Comparison of ENCODE assay signal across 8 mouse cellular contexts in genomic region chr10:93165416-93166381, GRCm38 (mm10). TPM values are rescaled to one million over a fixed set of nuclear protein-coding genes. Genes with fewer than 3 reads are reported as not detected.
A peak's percentile ranks its signal among the peaks of the same experiment; 100 is the strongest.
DNase-seq lines count a peak whose midpoint lies in the region; ATAC-seq and TF ChIP-seq lines count a peak whose summit lies in the region.

No protein-coding gene starts in this region.

- 0 out of 2 replicates have a peak overlapping the region, but pooled peaks have one; percentile 12 for H3K27ac ChIP-seq in cerebellum, adult 2 months (ENCODE audit: insufficient read depth, low read length)
- H3K27ac ChIP-seq in limb, embryonic 10.5 days: peak overlapping the region; percentile 46; the same call in 1 of the 2 replicates
- 0 out of 2 replicates have a peak overlapping the region, but pooled peaks have one; percentile 46 for H3K27ac ChIP-seq in neural tube, embryonic 12.5 days

- H3K9ac ChIP-seq in neural tube, embryonic 12.5 days: 0 out of 2 replicates have a peak overlapping the region, but pooled peaks have one; percentile 9

- peaks cover 15% of the 10 kb centered on the region for H3K4me1 ChIP-seq in cerebellum, adult 2 months (ENCODE audit: control insufficient read depth, insufficient read depth, low read length)
- H3K4me1 ChIP-seq in erythroblast, embryonic 14.5 days (ENCODE audit: control insufficient read depth): peaks cover 62% of the 10 kb centered on the region
- H3K4me1 ChIP-seq in limb, embryonic 10.5 days: peaks cover 26% of the 10 kb centered on the region
- H3K4me1 ChIP-seq in neural tube, embryonic 12.5 days: peaks cover 33% of the 10 kb centered on the region

- no peak for TF ChIP-seq POLR2A in cerebellum, adult 2 months (IDR thresholded peaks at IDR 0.05; ENCODE audit: borderline replicate concordance, insufficient read depth, low read length)

- no peaks in the 10 kb centered on the region for H3K27me3 ChIP-seq in cerebellum, adult 2 months (ENCODE audit: control insufficient read depth, insufficient read depth, low read length)
- no peaks in the 10 kb centered on the region for H3K27me3 ChIP-seq in erythroblast, embryonic 14.5 days (ENCODE audit: control insufficient read depth)
- H3K27me3 ChIP-seq in limb, embryonic 10.5 days (ENCODE audit: low read depth, poor library complexity, severe bottlenecking): no peaks in the 10 kb centered on the region
- H3K27me3 ChIP-seq in neural tube, embryonic 12.5 days (replicated peaks): no peaks in the 10 kb centered on the region

- H3K36me3 ChIP-seq in erythroblast, embryonic 14.5 days (ENCODE audit: control insufficient read depth): peaks cover 13% of the 10 kb centered on the region
- H3K36me3 ChIP-seq in limb, embryonic 10.5 days: 0 out of 2 replicates have a peak, but pooled peaks cover 2% of the 10 kb centered on the region
- no peaks in the 10 kb centered on the region for H3K36me3 ChIP-seq in neural tube, embryonic 12.5 days

- peak overlapping the region; percentile 48 for H3K4me2 ChIP-seq in neural tube, embryonic 12.5 days (replicated peaks)

- H3K9me3 ChIP-seq in erythroblast, embryonic 14.5 days (ENCODE audit: control insufficient read depth, low read length): no peaks in the 10 kb centered on the region
- no peaks in the 10 kb centered on the region for H3K9me3 ChIP-seq in limb, embryonic 10.5 days (replicated peaks)
- H3K9me3 ChIP-seq in neural tube, embryonic 12.5 days: no peaks in the 10 kb centered on the region

- peak in 1 of 2 experiments; percentile 34 for DNase-seq in cerebellum, adult 2 months
- no peak for DNase-seq in cerebellum, adult 11 months
- DNase-seq in limb, embryonic 10.5 days (ENCODE audit: low spot score): no peak
- no peak for DNase-seq in layer of hippocampus, postnatal 25 days (ENCODE audit: extremely low spot score in 1 of 2, low spot score in 1 of 2)
- no peak for DNase-seq in yolk sac, embryonic 10.5 days (ENCODE audit: low spot score)

- TF ChIP-seq CTCF in cerebellum, adult 2 months (IDR thresholded peaks at IDR 0.05; ENCODE audit: borderline replicate concordance, insufficient read depth, low read depth, low read length): no peak

- whole genome bisulfite sequencing in cerebellum, adult 2 months: 13% methylated on average over 14 of the region's 14 CpGs
- WGBS in limb, embryonic 10.5 days: 31% methylated on average over 14 of the region's 14 CpGs
- 9% methylated on average over 14 of the region's 14 CpGs for WGBS in neural tube, embryonic 12.5 days

- peak; percentile 28 for ATAC-seq in CD4-positive, CD25-positive, alpha-beta regulatory T cell, adult 4 months
- ATAC-seq in neural tube, embryonic 12.5 days (ENCODE audit: low FRiP score, low read depth): no peak

- H3K4me3 ChIP-seq in cerebellum, adult 2 months (replicated peaks; ENCODE audit: insufficient read depth, low read depth, low read length): peak overlapping the region; percentile 32
- H3K4me3 ChIP-seq in erythroblast, embryonic 14.5 days (replicated peaks): peak overlapping the region; percentile 29
- H3K4me3 ChIP-seq in limb, embryonic 10.5 days: 0 out of 2 replicates have a peak overlapping the region, but pooled peaks have one; percentile 8
- no peak overlapping the region for H3K4me3 ChIP-seq in neural tube, embryonic 12.5 days

RNA-seq across cellular contexts. Expression of gene Cdk17, which starts 5.0 kb away (rescaled TPM):
- polyA plus RNA-seq in cerebellum, adult 2 months (2012; rRNA removed): 63.1 and 79.1 TPM in 2 replicates
- polyA plus RNA-seq in CD4-positive, CD25-positive, alpha-beta regulatory T cell, adult 4 months (2017; shearing (Covaris generic)): 10 to 100 TPM; 42.2 to 62.3 TPM
- polyA plus RNA-seq in erythroblast, embryonic 14.5 days (2012): 0.17 and 0.41 TPM in 2 replicates
- polyA plus RNA-seq in limb, embryonic 10.5 days (2016; fragmentation: Nextera tagmentation; extraction: Ambion mirVana): 13.9 and 15.4 TPM in 2 replicates
- 50.4 and 54.1 TPM in 2 replicates for polyA plus RNA-seq in neural tube, embryonic 12.5 days (2016; fragmentation: Nextera tagmentation; extraction: Ambion mirVana)
- 100 to 1,000 TPM; 176 to 210 TPM for total RNA-seq in layer of hippocampus, postnatal 25 days (2021)

Comparison
In these comparisons a context has a peak if more than half of its experiments do, and no peak if none do; other contexts are left out.
1. RNA of gene Cdk17, which starts 5.0 kb away (polyA plus RNA-seq): 63.1 to 79.1 TPM in cerebellum, adult 2 months, 42.2 to 62.3 TPM in CD4-positive, CD25-positive, alpha-beta regulatory T cell, adult 4 months, 50.4 to 54.1 TPM in neural tube, embryonic 12.5 days and 13.9 to 15.4 TPM in limb, embryonic 10.5 days; 0.17 to 0.41 TPM in erythroblast, embryonic 14.5 days; every median in the first group is over 10 times any median in the second.
2. Peak in every context shown above with its lines, with median percentiles within 50 percentile points of each other: H3K27ac ChIP-seq.